Mouse (Mus musculus) right cerebral cortex, adult 18-20 months (tissue): ENCODE measurements around the gene Casz1.

Source experiments
- DNase-seq: peaks from one replicate; pipeline ENCODE4 v3.0.0; 2022; ENCODE audit warnings: mixed read lengths

The Casz1 gene

DNA sequence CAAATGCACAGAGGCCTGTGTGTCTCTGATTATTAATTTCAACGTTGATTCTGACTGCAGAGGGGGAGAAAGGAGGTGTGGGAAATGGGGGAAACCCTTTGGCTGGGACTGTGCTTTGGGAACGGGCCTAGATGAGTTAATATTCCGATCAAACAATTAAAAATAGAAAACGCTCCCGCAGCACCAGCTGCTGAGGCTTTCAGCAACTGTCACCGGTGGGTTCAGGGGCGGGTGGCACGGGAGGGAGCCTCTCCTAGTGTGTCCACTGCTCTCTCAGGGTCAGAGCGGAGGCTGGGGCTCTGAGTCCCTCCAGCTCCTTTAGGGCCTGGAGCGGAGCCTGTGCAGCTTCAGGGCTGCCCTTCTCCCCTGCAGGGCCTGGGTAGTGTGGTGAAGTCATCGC lies 105.3 kb downstream of the Casz1 start:
- DNase-seq = no peak

- no peak for DNase-seq
Observed at GRCm38 (mm10) chr4:148912134-148912533, 107.9 kb downstream of the Casz1 start.

DNA sequence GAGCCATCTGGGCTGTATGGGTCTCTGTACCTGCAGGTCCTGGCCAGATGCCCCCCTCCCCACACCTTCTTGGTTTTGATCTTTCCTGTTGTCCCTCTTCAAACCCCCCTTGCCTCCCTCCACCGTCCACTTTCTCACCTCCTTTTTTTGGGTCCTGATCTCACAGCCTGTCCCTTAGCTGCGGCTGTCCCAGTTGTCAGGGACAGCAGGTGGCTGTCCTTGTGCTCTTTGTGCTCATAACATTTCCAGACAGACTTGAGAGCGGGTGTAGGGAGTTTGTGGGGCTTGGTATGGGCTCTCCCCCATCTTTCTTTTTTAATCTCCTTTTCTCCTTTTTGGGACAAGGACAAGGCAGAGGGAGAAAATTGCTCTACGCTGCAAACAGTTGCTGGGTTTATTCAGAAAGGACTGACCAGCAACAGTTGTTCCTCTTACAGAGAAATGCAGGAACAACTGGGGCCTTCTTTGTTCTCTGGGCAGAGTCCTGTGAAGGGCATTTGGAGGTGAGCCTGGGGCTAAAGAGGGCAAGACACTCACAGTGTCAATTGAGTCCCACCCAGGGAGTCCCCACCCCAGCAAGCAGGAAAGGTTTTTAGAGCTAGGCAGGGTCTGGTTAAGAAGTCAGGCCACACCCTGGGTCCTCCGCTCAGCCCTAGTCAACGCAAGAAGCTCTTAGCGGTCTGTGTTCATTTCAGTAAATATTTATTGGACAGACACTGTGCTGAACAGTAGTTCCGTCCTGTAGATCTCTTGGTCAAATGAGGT lies 108.8 kb downstream of the Casz1 start:
- no peak for DNase-seq

DNA sequence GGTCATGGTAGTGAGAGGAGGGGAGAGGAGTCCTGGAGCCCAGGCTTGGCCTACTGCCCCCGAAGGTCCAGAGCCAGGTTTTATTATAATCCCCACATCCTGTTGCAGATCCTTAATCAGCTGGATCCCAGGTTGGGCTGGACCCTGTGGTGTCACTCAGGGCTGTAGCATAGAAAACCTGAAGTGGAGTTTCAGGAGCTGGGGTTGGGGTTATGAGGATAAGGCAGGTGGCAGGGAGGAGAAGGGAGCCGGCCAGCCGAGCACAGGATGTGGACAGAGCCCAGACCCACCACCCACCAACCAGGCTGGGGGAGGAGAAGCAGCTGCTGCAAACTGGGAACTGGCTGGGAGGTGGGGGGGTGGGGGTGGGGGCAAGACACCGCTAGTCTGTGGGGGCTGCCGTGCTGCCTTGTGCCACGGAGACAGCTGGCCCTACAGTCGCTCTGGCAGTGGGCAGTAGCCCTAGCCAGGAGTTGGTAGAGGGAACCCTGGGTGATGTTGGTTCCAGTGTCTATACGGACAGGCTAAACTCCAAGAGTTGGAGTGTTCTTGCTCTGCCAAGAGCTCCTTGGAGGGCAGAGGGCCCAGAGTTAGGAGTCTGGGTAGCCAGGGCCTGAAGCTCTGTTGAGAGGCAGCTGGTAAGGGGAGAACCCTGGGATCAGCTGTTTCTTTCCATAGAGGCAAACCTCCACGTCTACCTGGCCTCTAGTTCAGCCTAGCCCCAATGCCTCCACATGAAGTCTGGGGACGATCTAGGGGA lies 110.8 kb downstream of the Casz1 start:
- DNase-seq = no peak

DNA sequence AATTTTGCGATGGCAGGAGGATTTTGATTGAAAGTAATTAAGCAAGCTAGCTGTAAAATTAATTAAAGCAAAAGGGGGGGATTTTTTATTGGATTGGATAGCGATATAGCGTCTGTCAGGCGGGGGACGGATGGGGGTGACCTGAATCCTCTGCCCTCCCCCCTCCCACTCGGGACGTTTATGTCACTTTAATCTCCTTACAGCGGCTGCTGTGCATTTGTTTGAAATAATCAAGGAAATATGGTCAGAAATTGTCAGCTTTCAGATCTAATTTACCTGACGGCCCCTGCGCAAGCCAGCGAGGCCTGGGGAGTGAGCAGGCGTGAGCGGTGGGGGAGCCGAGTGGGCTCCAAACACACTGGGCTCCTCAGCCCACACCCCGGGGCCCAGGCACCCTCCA lies 111.6 kb downstream of the Casz1 start:
- DNase-seq = no peak

DNA sequence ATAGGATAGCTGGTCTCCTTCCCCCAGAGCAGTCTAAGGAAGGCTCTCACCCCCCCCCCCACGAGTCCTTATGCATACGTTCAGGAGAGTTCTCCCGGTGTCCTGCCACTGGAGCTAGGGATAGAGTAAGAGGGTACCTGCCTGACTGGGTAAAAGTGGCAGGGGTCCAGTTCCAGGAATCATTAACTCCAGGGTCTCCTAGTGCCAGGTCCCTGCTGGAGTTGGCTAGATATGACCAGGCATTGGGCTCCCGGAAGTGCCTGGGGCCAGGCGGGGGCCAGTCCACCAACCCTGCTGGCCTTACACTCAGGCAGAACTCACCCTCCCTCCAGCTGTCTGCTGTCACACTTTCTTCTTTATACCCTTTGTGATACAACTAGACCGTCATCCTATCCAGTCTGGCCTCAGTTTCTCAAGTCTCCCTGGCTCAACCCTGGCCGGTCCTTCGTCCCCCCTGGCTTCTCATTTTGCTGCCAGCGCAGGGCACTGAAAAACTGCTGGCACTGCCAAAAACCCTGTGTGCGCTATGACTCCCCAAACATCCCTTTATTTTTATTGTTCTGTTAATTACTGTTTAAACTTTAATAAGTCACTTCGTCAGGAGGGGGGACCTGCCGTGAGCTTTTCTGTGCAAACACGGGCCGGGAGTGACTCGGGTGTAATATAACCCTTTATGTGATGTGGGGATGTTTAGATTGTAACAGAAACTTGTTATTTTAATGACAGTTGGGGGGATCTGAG lies 114.6 kb downstream of the Casz1 start:
- no peak for DNase-seq

GRCm38 (mm10) chr4:148920610-148921009 lies 116.4 kb downstream of the Casz1 start:
- no peak for DNase-seq

DNA sequence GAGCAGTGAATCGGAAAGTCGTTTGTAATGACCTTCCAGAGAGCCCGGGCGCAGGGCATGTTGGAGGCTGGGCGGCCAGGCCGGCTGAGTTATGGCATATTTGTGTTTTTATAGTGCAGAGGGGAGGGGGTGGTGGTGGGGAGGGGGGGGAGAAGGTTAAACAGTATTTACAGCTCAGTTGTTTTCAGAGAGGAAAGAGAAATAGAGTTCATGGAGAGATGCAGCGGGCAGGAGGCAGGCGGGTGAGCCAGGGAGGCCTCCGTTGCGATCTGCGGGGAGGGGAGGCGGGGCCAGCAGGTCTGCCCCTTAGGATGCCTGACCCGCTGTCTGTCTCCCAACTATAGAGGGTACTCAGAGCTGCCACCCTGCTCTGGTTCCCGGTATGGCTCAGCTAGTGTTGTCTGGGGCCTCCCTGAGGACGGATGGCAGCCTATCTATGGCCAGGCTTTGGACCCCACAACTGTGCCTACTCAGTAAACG lies 118.0 kb downstream of the Casz1 start:
- DNase-seq = no peak

DNA sequence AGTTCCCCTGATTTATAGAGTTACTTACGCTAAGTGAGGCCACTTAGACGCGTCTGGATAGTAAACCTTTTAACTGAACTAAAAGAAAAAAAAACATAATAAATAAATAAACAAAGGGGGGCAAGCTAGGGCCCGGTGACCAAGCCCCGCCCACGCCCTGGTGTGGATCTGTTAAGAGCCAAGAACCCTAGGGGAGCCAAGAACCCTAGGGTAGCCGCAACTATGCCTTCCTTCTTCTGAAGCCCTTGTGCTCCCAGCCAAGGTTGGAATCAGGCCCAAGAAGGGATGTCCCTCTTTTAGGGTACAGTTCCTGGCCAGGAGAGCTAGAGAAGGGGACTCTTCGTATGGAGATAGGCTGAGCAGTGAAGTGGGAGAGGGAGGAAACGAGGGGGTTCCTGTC lies 119.2 kb downstream of the Casz1 start:
- no peak for DNase-seq

DNA sequence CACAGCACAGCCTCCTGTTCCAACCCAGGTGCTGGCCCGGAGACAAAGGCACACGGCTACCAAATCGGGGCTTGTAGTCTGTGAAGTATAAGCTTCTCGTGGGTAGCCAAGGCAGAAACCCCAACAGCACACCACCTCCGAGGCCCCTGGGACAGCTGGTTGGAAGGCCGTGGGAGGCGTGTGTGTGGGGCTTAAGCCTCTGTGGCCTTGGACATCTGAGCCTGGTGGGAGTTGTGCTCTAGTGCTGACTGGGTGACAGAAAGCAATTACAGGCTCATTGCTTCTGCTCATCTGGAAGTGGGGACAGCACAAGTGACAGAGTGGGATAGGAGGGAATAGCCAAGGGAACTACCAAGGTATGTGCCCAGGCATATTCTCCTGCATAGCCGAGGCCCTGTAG lies 119.7 kb downstream of the Casz1 start:
- no peak for DNase-seq

- DNase-seq = no peak
Observed at GRCm38 (mm10) chr4:148925589-148926359, 121.5 kb downstream of the Casz1 start.

DNA sequence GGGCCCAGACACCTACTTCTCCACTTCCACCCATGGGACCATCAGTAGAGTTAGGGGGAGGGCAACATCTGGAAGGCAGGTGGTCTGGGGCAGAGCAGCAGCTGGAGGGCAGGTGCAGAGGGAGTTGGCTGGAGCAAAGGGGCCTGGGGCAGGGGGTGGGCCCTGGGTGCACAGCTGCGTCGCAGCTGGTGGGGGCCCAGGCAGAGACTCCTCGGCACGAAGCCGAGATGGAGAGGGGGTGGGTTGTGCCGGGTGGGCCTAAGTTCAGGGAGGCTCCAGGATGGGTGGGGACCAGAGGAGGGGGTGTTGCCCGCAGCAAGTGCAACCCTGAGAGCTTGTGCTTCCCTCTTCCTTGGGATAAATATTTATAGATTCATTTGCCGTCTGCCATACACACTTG lies 122.2 kb downstream of the Casz1 start:
- DNase-seq = no peak

- no peak for DNase-seq
Observed at GRCm38 (mm10) chr4:148928316-148928715, 124.1 kb downstream of the Casz1 start.

GRCm38 (mm10) chr4:148928876-148929275 lies 124.6 kb downstream of the Casz1 start:
- no peak for DNase-seq

DNA sequence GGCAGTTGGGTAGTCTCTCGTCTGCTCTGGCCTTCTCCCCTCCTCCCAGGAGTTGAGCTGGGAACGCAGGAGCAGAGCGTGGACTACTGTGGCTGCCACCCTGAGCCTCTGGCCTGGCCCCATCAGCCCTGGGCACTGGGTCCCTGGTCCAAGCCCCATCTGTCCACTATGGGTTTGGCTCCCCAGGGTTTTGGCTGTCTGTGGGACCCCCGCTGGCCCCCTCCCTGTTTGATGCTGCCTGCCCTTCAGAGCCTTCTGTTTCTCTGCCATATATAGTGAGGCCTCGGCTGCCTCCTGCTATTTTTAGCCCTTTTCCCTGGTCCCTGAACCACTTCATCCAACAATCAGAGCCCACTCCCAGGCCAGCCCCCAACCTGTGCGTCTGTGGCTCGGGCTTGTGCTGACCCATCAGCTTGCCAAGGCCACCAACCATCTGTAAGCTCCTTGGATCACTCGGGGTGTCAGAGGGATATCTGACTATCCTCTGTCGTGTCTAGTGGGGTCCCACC lies 126.5 kb downstream of the Casz1 start:
- no peak for DNase-seq

GRCm38 (mm10) chr4:148933109-148933508 lies 128.9 kb downstream of the Casz1 start:
- DNase-seq = no peak

DNA sequence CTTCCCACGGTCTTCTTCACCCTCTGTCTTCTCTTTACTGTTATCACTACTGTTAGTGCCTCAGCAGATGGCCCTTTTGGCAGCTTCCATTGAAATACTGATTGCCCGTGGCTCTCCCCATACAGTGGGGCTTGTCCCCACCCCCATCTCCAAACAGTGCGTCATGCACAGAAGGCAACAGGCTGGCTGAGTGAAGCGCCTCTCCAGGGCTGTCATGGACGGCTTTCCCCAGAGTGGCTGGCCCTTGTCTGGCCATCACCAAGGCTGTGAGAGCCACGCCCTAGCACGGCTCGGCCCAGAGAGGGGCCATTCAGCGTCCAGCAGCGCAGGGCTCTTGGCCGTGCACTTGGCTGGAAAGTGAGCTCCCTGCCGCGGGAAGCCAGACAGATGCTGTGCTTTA lies 131.0 kb downstream of the Casz1 start:
- DNase-seq = no peak

DNA sequence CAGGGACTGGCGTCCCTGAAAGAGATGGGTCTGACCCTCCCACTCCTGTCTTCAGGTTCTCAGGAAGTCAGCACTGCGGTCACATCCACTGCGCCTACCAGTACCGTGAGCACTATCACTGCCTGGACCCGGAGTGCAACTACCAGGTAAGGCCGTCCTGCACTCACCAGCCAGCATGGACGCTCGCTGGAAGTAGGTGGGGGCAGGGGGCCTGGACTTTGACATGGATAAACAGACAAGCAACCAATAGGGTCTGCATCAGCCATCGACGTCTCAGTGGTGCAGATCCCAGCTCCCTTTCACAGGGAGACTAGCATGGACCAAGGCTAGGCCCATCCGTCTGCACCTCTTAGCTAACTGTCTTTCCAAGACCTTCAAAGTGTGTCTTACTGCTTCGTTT lies 131.9 kb downstream of the Casz1 start:
- DNase-seq = no peak

DNA sequence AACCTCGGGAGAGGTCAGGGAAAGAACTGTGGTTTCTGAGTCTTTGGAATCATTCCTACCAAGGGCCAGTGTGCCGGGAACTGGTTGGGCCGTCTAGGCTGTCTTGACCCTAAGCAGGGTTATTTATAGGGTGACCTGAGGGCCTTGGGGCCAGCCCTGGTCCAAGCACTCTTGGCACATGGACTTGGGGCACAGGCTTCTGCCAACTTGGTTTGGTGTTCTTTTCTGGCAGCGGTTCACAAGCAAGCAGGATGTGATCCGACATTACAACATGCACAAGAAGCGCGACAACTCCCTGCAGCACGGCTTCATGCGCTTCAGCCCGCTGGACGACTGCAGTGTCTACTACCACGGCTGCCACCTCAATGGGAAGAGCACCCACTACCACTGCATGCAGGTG lies 132.5 kb downstream of the Casz1 start:
- no peak for DNase-seq

DNA sequence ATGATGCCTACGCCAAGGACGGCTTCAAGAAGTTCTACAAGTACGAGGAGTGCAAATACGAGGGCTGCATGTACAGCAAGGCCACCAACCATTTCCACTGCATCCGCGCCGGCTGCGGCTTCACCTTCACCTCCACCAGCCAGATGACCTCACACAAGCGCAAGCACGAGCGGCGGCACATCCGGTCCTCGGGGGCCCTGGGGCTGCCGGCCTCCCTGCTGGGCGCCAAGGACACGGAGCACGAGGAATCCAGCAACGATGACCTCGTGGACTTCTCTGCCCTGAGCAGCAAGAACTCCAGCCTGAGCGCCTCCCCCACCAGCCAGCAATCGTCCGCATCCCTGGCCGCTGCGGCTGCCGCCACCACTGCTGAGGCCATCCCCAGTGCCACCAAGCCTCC lies 134.3 kb downstream of the Casz1 start:
- no peak for DNase-seq

- DNase-seq = no peak
Observed at GRCm38 (mm10) chr4:148940674-148941211, 136.5 kb downstream of the Casz1 start.

DNA sequence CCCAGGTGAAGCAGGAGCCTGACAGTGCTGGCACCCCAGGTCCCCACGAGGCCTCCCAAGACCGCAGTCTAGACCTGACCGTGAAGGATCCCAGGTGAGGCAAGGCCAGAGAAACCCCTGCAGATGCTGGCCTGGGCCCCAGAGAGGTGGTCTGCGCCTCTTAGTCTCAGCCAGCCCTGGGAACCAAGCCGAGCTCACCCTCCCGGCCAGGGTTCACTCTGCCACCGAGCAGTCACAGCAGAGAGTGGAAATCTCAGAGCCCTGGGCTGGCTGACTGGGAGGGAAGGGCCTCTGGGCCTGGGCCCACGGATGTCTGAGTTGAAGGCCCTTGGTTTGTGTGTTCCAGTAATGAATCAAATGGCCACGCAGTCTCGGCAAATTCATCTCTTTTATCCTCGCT lies 137.1 kb downstream of the Casz1 start:
- DNase-seq = no peak
